Mouse (Mus musculus) heart, postnatal 4 days (tissue): Measurements from ENCODE around the gene Ptprj. TPM values are rescaled to one million over a fixed set of nuclear protein-coding genes. Genes with fewer than 3 reads are reported as not detected.
"Not testable (repeated sequence)": the region's sequence is repeated elsewhere in the genome, so short reads cannot be mapped to it uniquely, and the experiment has no call there.

Experiments
- DNase-seq: peaks from one replicate; pipeline ENCODE4 v3.0.0; 2021
- total RNA-seq, 2 experiments: library from RNA; stranded (reverse); gene quantifications; 2 replicates each; pipeline ENCODE4 v1.2.3; 2021

The Ptprj gene
- total RNA-seq, 2 experiments from 2014 or later, result 7.6 to 8.7 TPM

DNA sequence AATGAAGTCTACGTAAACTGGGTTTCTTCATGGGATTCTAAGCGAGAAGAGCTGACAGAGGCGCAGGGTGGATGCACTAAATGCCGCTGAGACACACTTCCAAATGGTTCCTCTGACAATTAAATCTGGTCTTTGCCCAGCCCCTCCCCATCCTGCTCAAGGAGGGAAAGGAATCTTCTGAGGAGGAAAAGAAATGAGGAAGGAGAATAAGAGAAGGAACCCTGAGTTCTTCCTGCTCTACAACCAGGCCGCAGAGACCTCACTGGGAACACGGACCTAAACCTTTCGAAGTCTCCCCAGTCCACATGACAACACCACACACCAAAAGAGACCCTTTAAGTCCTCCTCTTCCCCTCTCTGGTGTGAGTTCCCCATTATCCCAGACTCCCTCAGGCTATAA is 101.9 kb downstream of the Ptprj start:
- no peak for DNase-seq

GRCm38 (mm10) chr2:90477617-90478016 is 102.8 kb downstream of the Ptprj start:
- no peak for DNase-seq

- no peak for DNase-seq
Measured at GRCm38 (mm10) chr2:90476792-90477191, 103.7 kb downstream of the Ptprj start.

DNA sequence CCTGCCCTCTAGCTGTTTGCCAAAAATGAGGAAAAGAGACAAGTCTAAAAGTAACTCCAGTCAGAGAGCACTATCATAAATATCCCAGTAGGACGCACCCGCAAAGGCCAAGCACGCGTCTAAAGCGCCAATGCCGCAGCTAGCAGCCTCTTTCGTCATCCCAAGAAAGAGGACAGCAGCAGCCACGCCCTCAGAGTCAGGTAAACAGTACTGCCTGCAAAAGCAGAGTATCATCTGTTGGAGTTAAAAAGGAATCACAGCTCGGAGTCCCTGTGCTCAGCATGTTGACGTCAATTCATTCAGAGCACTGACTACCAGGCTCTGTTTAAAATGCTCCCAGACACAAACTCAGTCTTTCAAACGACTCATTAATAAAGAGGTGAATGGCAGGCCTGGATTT is 104.1 kb downstream of the Ptprj start:
- no peak for DNase-seq

GRCm38 (mm10) chr2:90474593-90475405 is 105.6 kb downstream of the Ptprj start:
- DNase-seq, result peak; percentile 85

DNA sequence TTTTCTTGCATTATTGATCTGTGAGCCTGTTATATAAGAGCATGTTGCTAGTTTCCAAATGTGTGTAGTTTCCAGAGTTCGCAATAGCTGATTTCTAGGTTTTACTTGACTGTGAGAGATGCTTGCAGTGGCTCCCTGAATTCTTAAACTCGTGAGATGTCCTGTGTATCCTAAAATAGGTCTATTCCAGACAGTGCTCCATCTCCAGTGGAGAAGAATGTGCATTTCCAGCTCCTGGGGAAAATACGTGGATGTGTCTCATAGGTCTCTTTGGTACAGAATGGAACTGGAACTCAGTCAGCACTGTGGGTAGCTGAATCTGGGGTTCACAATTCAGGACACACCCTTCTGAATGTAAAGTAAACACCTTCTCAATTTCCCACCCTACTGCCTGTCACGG is 107.7 kb downstream of the Ptprj start:
- no peak for DNase-seq

GRCm38 (mm10) chr2:90470122-90470521 is 110.3 kb downstream of the Ptprj start:
- peak; percentile 40 for DNase-seq

DNA sequence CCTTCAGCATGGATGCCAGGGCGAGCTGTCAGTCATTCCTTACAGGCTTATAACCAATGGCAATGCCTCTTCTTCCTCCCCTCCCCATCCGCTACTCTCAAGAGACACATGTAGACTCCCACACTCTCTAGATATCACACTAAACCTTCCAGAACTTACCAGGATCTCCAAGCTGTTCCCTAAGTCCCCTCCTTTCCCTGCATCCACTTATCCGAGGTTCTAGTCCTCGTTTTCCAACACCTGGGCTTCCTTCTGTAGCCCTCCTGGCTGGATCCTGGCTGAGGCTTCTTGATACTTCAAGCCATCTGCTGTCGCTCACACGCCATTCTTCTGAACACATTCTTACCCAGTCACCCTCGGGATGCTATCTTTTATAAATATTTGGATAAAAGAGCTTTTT is 114.0 kb downstream of the Ptprj start:
- DNase-seq, result no peak

GRCm38 (mm10) chr2:90463735-90464134 is 116.7 kb downstream of the Ptprj start:
- DNase-seq, result no peak

GRCm38 (mm10) chr2:90462252-90462651 is 118.2 kb downstream of the Ptprj start:
- DNase-seq, result no peak

GRCm38 (mm10) chr2:90457946-90458345 is 122.5 kb downstream of the Ptprj start:
- DNase-seq, result no peak

DNA sequence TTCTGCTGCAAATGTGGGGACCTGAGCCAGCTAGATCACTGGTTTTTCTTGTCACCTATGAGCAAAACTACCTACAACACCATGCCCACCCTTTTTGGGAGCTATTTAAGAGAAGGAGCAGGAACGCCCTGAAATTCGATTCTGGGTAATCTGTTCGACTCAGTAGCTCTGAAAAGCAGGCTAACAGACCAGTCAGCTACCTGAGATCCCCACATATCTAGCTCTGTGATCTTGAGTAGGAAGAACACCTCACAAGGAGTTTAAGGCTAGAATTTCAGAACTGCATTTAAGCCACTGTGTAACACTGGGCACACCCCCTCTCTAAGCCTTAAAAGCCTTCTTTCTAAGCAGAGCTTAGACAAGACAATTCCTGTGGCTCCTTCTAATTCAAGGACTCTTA is 128.1 kb downstream of the Ptprj start:
- no peak for DNase-seq

- DNase-seq, result no peak
Measured at GRCm38 (mm10) chr2:90448967-90449740, 131.3 kb downstream of the Ptprj start.

DNA sequence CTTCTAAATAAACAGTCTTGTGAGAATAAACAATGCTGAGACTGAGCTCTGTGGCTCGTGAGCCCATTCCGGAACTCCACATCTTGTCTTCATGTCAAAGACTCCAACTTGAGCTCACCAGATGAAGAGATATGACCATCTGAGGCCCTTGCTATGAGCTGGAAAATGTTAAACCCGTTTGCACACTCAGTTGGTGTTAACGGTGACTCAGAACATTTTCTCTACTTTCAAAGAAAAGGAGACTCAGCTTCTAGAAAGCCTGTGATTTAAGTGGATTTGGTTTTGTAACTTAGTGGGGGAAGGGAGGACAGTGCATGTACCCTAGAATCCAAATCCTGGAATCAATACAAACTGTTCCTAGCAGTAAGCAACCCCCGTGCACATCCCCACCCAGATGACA is 136.6 kb downstream of the Ptprj start:
- no peak for DNase-seq

DNA sequence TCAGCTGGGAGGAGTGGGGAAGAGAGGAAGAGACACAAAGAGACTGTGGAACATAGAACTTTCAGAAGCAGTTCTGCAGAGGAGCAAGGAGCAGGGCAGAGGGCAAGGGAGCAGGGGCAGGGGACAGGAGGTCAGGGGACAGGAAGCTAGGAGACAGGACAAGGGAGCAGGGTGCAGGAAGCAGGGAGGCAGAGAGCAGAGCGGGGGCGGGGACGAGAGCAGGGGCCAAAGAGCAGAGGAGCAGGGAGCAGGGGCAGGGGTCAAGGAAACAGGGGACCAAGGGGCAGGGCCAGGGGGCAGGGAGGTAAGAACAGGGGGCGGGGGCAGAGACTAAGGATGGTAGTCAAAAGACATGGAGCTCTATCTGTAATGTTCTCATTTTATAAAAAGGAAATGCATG is 138.6 kb downstream of the Ptprj start:
- DNase-seq, result not testable (repeated sequence)

DNA sequence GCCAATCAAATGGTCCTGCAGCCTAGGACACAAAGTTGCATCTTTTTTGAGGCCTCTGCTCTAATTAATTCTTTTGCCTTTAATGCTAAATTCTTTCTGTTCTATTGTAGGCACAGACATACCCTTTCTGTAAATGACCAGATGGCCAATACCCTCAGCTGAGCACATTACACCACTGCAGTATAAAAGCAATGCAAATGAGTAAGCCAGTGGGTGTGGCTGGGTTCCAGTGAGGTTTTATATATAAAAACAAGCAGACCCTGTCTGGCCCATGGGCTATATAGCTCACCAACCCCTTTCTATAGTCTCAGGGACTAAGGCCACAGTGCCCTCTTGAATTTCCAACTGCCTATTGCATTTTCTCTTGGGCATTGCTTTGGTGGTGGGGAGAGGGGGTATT is 140.3 kb downstream of the Ptprj start:
- DNase-seq, result not testable (repeated sequence)

GRCm38 (mm10) chr2:90437453-90437852 is 143.0 kb downstream of the Ptprj start:
- not testable (repeated sequence) for DNase-seq

DNA sequence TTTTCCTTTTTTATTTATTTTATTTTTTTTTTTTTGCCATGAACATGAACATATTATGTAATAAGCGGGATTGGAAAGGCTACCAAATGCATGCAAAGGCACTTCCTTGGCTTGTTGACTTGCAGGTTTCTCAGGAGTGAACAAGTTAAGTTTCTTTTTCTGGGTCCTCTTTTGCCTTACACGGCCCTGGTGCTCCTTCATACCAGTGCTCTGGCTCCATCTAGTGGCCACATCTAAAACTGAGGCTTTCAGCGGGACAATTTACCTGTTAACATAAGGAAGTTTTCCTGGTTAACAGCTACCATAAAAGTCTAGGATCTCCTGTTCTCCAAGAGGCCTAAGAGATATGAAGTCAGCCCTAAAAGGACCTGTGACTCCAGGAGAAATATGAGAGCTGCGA is 150.7 kb downstream of the Ptprj start:
- DNase-seq, result not testable (repeated sequence)

GRCm38 (mm10) chr2:90428988-90429717 is 151.3 kb downstream of the Ptprj start:
- DNase-seq, result not testable (repeated sequence)

GRCm38 (mm10) chr2:90424937-90425336 is 155.5 kb downstream of the Ptprj start:
- DNase-seq, result not testable (repeated sequence)

DNA sequence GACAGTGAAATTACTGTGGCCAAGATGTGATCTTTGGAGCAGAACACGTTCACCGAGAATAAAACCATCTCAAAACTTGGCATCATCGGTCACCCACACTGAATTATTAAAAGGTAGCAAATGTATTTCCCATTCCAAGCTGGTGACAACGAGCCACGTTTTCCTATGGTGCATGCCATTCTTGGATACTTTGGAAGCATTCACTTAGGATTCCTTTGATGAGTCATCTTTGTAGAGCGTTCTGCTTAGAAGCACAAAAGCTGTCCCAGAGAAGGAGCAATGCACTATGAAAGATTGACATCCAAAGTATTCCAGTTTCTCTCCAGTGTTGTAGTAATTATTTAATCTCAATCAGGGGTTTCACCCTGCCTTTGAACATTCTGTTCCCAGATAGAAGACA is 158.2 kb downstream of the Ptprj start:
- not testable (repeated sequence) for DNase-seq

GRCm38 (mm10) chr2:90414110-90414821 is 166.2 kb downstream of the Ptprj start:
- not testable (repeated sequence) for DNase-seq
